Mouse (Mus musculus) lung, postnatal 0 days (tissue): ENCODE data around the gene Vstm2l. TPM values are rescaled to one million over a fixed set of nuclear protein-coding genes. Genes with fewer than 3 reads are reported as not detected.

Source experiments
- ATAC-seq: fragments of 200-750 bp; cut with Nextera tagmentation; 2 replicates; pipeline ENCODE4 v1.8.0; 2017; ENCODE audit warnings: moderate library complexity
- DNase-seq: peaks from one replicate; pipeline ENCODE4 v3.0.0-alpha.2; 2016; ENCODE audit warnings: low spot score
- H3K27ac ChIP-seq: fragments of 300-500 bp; sonication (generic); 2 replicates; pipeline ENCODE4 v1.5.1; 2014; ENCODE audit warnings: antibody characterized with exemption, mild to moderate bottlenecking, low read length, mixed read lengths
- H3K27me3 ChIP-seq: fragments of 300-500 bp; sonication (generic); replicated peaks from 2 replicates; pipeline ENCODE4 v1.6.1; 2014; ENCODE audit warnings: low read length, mixed read lengths; ENCODE audit not compliant: insufficient read depth
- H3K36me3 ChIP-seq: fragments of 300-500 bp; sonication (generic); 2 replicates; pipeline ENCODE4 v1.6.1; 2014; ENCODE audit warnings: low read length, mixed read lengths; ENCODE audit not compliant: insufficient read depth
- H3K4me1 ChIP-seq: fragments of 300-500 bp; sonication (generic); 2 replicates; pipeline ENCODE4 v1.6.1; 2014; ENCODE audit warnings: antibody characterized with exemption, low read depth, low read length, mixed read lengths; ENCODE audit not compliant: insufficient read depth
- H3K4me2 ChIP-seq: fragments of 300-500 bp; sonication (generic); replicated peaks from 2 replicates; pipeline ENCODE4 v1.6.1; 2014; ENCODE audit warnings: low read depth, mild to moderate bottlenecking, low read length, moderate library complexity, mixed read lengths
- H3K4me3 ChIP-seq: fragments of 300-500 bp; sonication (generic); 2 replicates; pipeline ENCODE4 v1.5.1; 2014; ENCODE audit warnings: low read depth, low read length
- H3K9ac ChIP-seq: fragments of 300-500 bp; sonication (generic); replicated peaks from 2 replicates; pipeline ENCODE4 v1.6.1; 2014; ENCODE audit warnings: low read depth, mild to moderate bottlenecking
- H3K9me3 ChIP-seq: fragments of 300-500 bp; sonication (generic); 2 replicates; pipeline ENCODE4 v1.6.1; 2016; ENCODE audit warnings: low read length, mixed read lengths
- CTCF ChIP-seq: IDR thresholded peaks from 2 replicates; pipeline ENCODE4 v1.5.1; 2016; ENCODE audit warnings: antibody characterized with exemption, mild to moderate bottlenecking
- EP300 ChIP-seq: IDR thresholded peaks from 2 replicates; pipeline ENCODE4 v1.6.1; 2016; ENCODE audit warnings: antibody characterized with exemption, mild to moderate bottlenecking, control low read depth
- WGBS: fragments of 180-500 bp; shearing (Covaris S2); extraction: QIAGEN DNeasy Blood & Tissue Kit; methylation state at CpG from one replicate; pipeline ENCODE4 v1.1.7; 2014; 5-methylcytosine and 5-hydroxymethylcytosine counted together
- polyA plus RNA-seq: library from polyadenylated mRNA; unstranded; fragments of >200 nt; fragmentation: Nextera tagmentation; extraction: Ambion mirVana; gene quantifications from 2 replicates; pipeline ENCODE4 v1.2.1, GENCODE M21; 2015

Vstm2l gene
- polyA plus RNA-seq, 1 experiment from 2014 or later, result not detected

DNA sequence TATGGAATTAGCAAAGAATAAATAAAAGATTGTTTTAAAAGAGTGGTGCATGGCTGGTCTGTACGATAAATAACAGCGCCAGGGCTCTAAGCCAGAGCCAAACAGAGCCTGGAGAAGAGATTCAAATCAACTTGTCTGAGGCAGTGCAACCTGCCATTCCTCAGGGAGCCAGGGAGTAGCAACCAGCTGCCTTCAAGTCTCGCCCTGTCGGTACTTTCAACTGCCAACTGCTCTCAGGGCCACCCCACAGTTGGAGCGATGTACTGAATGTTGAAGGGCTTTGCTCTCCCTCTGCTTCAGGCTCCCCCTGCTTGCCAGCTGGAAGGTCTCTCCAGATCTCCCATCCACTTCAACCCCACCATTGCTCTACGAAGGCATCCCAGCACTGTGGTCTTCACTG, 55.7 kb downstream of the Vstm2l start:
- no peaks in the 10 kb centered on the region for H3K36me3 ChIP-seq
- H3K27ac ChIP-seq, result no peak overlapping the region
- ATAC-seq, result no peak
- TF ChIP-seq CTCF (no peak), EP300 (no peak)
- H3K27me3 ChIP-seq, result no peaks in the 10 kb centered on the region
- no peak overlapping the region for H3K4me2 ChIP-seq
- H3K9me3 ChIP-seq, result no peaks in the 10 kb centered on the region
- 48% methylated on average over 6 of the region's 6 CpGs for WGBS
- H3K9ac ChIP-seq, result no peak overlapping the region
- no peak overlapping the region for H3K4me3 ChIP-seq
- H3K4me1 ChIP-seq, result no peaks in the 10 kb centered on the region
- DNase-seq, result no peak

DNA sequence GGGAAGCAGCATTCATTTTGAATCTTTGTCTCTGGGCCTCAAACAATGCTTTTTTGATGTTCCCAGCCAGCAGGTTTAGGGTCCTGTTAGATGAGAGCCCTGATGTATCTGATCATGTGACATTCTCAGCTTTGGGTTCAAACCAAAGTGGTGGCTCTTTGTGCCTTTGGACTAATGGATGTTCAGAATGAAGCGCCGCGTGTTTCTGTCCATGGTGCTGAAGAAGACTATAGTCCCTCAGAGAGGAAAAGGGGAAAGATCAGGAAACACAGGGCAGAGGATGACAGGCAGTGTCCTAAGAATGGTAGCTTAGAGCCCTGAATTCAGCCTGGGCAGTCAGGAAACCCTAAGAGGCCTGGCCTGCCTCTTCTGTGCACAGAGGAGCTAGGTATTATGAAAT, 56.2 kb downstream of the Vstm2l start:
- H3K4me1 ChIP-seq, result no peaks in the 10 kb centered on the region
- no peak overlapping the region for H3K9ac ChIP-seq
- 0 out of 2 replicates have a peak, but pooled peaks have one; percentile 17 for ATAC-seq
- no peak overlapping the region for H3K4me2 ChIP-seq
- DNase-seq, result peak; percentile 73
- H3K4me3 ChIP-seq, result no peak overlapping the region
- H3K36me3 ChIP-seq, result no peaks in the 10 kb centered on the region
- H3K27ac ChIP-seq, result no peak overlapping the region
- 3% methylated on average over 3 of the region's 3 CpGs for WGBS
- TF ChIP-seq EP300, result no peak
- TF ChIP-seq CTCF, result no peak
- no peaks in the 10 kb centered on the region for H3K9me3 ChIP-seq
- no peaks in the 10 kb centered on the region for H3K27me3 ChIP-seq

DNA sequence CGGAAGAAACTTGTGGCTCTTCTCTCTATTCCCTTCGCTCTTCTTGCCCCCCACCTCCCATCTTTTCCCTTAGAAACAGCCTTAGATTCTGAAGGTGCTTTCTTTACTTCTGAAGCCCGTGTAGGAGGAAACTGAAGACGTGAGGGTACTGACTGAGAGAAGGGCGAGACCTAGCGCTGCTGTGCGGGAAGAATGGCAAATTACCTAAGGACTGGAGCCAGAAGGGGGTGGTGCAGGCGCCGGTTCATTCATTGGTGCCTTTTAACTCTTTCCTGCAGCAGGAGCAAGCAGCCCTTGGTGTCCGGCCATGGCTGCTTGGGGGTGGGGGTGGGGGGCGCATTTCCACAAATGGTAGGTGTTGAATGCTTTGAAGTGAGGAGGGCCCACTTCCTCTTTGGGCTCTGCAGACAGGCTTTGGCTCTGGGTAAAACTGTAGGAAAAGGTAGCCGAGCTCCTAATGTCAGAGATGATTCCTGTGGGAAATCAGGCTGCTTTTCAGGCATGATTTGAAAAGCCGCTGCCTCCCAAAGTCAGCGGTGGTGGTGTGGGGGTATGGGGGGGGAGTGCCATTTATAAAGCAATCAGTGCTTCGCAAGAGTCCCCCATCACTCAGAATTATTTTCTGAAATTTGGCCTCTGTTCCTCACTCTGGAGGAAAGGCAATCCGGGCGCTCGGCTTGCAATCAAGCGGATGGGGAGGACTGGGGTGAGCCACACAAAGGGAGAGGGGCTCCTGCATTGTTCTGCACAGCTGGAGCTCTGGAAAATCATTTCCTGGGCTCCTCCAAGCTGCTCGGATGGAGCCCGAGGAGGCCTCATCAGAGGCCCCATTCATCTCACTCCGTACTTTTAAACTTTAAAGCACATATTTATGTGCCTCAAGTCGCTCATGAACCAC, 60.4 kb downstream of the Vstm2l start:
- H3K9ac ChIP-seq, result no peak overlapping the region
- WGBS, result 5% methylated on average over 23 of the region's 23 CpGs
- no peak overlapping the region for H3K4me2 ChIP-seq

DNA sequence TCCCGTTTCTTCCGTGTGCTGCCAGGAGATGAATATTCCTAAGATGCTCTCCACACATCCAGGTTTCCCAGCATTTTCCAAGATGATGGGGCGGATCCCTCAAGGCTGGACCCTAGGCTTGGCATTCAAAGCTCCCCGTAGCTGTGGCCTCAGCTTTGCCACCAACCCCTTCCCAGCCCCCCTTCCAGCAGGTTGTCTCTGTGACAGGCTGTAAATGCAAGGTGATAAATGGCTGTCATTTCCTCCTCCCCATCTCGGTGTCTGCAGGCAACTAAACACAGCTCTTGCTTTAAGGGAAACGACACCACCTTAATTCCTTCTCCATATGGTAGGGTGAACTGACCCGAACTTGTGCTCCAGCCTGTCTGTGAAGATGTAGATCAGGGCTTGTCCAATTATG, 61.1 kb downstream of the Vstm2l start:
- Histone ChIP-seq H3K4me1 (no peaks in the 10 kb centered on the region), H3K4me2 (no peak overlapping the region), H3K27me3 (no peaks in the 10 kb centered on the region), H3K27ac (no peak overlapping the region), H3K9me3 (no peaks in the 10 kb centered on the region), H3K9ac (no peak overlapping the region), H3K36me3 (no peaks in the 10 kb centered on the region), H3K4me3 (no peak overlapping the region)
- 6% methylated on average over 7 of the region's 7 CpGs for WGBS
- TF ChIP-seq EP300, result no peak
- TF ChIP-seq CTCF, result no peak
- DNase-seq (no peak), ATAC-seq (no peak)

More for the DNA sequence above, 60.4 kb downstream of the Vstm2l start:
- H3K36me3 ChIP-seq, result no peaks in the 10 kb centered on the region
- H3K4me1 ChIP-seq, result no peaks in the 10 kb centered on the region
- ATAC-seq (no peak), DNase-seq (no peak)
- no peaks in the 10 kb centered on the region for H3K27me3 ChIP-seq
- no peak for TF ChIP-seq EP300
- TF ChIP-seq CTCF, result no peak
- no peak overlapping the region for H3K4me3 ChIP-seq
- no peaks in the 10 kb centered on the region for H3K9me3 ChIP-seq
- no peak overlapping the region for H3K27ac ChIP-seq

DNA sequence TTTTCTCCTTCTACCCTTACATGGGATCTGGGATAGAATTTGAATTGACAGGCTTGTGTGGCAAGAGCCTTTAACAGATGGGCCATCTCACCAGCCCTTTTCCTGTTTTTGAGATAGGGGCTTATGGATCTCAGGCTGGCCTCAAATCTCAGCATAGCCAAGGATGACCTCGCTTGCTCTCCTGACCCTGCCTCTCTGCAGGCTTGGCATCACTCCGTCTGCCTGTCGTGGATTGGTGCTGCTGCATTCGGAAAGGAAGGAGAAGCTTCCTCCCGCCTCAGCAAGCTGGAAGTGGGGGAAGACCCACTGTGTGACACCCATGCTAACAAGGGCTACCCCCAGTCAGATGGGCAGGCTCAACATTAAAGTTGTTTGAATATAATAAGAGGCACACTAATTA, 64.8 kb downstream of the Vstm2l start:
- 45% methylated on average over 5 of the region's 5 CpGs for WGBS
- Histone ChIP-seq H3K27ac (no peak overlapping the region), H3K36me3 (no peaks in the 10 kb centered on the region), H3K4me1 (no peaks in the 10 kb centered on the region), H3K4me3 (no peak overlapping the region), H3K4me2 (no peak overlapping the region), H3K9me3 (no peaks in the 10 kb centered on the region), H3K9ac (no peak overlapping the region), H3K27me3 (no peaks in the 10 kb centered on the region)
- no peak for ATAC-seq
- DNase-seq, result no peak
- TF ChIP-seq CTCF, result no peak
- no peak for TF ChIP-seq EP300

DNA sequence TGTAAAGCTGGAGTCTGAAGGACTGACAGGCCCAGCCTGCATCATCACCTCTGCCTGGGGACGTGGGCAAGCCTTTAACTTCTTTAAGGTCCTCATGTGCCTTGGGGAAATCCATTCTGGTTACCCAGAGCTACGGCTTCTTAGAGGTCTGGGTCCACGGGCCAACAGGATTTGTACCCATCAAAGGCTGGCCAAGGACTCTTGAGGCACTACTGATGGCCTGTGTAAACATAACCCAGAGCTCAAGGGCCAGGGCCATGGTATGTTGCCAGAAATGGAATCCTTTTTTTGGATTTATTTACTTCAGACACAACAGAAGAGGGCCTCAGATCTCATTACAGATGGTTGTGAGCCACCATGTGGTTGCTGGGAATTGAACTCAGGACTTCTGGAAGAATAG, 68.3 kb downstream of the Vstm2l start:
- Histone ChIP-seq H3K4me1 (no peaks in the 10 kb centered on the region), H3K9ac (no peak overlapping the region), H3K9me3 (no peaks in the 10 kb centered on the region), H3K27me3 (no peaks in the 10 kb centered on the region), H3K27ac (no peak overlapping the region), H3K36me3 (no peaks in the 10 kb centered on the region), H3K4me3 (no peak overlapping the region), H3K4me2 (no peak overlapping the region)
- WGBS, result 49% methylated on average over 3 of the region's 3 CpGs
- ATAC-seq (peak; percentile 68), DNase-seq (peak; percentile 9)
- TF ChIP-seq EP300 (no peak), CTCF (no peak)
